Mouse (Mus musculus) stomach, embryonic 14.5 days (tissue): ENCODE results near the gene Dync1i1. TPM values are rescaled to one million over a fixed set of nuclear protein-coding genes. Genes with fewer than 3 reads are reported as not detected.

ENCODE experiments used
- ATAC-seq: fragments of 200-750 bp; cut with Nextera tagmentation; 2 replicates; pipeline ENCODE4 v1.8.0; 2017; ENCODE audit warnings: low read depth, moderate TSS enrichment; ENCODE audit not compliant: insufficient number of reproducible peaks, insufficient read depth, low FRiP score
- H3K27ac ChIP-seq: fragments of 300-500 bp; sonication (generic); 2 replicates; pipeline ENCODE4 v1.5.1; 2014; ENCODE audit warnings: mild to moderate bottlenecking, low read length, moderate library complexity, mixed read lengths
- H3K27me3 ChIP-seq: fragments of 300-500 bp; sonication (generic); 2 replicates; pipeline ENCODE4 v1.6.1; 2014; ENCODE audit warnings: low read length, control low read depth, mixed read lengths; ENCODE audit not compliant: control insufficient read depth, insufficient read depth
- H3K36me3 ChIP-seq: fragments of 300-500 bp; sonication (generic); 2 replicates; pipeline ENCODE4 v1.6.1; 2014; ENCODE audit warnings: mild to moderate bottlenecking, control low read depth, low read length, moderate library complexity, mixed read lengths; ENCODE audit not compliant: control insufficient read depth, insufficient read depth
- H3K4me1 ChIP-seq: fragments of 300-500 bp; sonication (generic); 2 replicates; pipeline ENCODE4 v1.6.1; 2014; ENCODE audit warnings: low read length, control low read depth, mixed read lengths; ENCODE audit not compliant: control insufficient read depth, insufficient read depth
- H3K4me2 ChIP-seq: fragments of 300-500 bp; sonication (generic); replicated peaks from 2 replicates; pipeline ENCODE4 v1.6.1; 2014; ENCODE audit warnings: low read depth, low read length, control low read depth
- H3K4me3 ChIP-seq: fragments of 300-500 bp; sonication (generic); 2 replicates; pipeline ENCODE4 v1.5.1; 2014; ENCODE audit warnings: low read depth, low read length, control low read depth
- H3K9ac ChIP-seq: fragments of 300-500 bp; sonication (generic); replicated peaks from 2 replicates; pipeline ENCODE4 v1.6.1; 2014; ENCODE audit warnings: low read depth, mild to moderate bottlenecking, control low read depth, low read length, moderate library complexity, mixed read lengths
- H3K9me3 ChIP-seq: fragments of 300-500 bp; sonication (generic); 2 replicates; pipeline ENCODE4 v1.6.1; 2016; ENCODE audit warnings: low read depth, low read length, control low read depth; ENCODE audit not compliant: control insufficient read depth
- WGBS: fragments of 180-500 bp; shearing (Covaris S2); extraction: QIAGEN DNeasy Blood & Tissue Kit; methylation state at CpG from one replicate; pipeline ENCODE4 v1.1.7; 2014; 5-methylcytosine and 5-hydroxymethylcytosine counted together
- polyA plus RNA-seq: library from polyadenylated mRNA; unstranded; fragments of >200 nt; fragmentation: Nextera tagmentation; extraction: Ambion mirVana; gene quantifications from 2 replicates; pipeline ENCODE4 v1.2.1, GENCODE M21; 2014

Gene Dync1i1
- polyA plus RNA-seq, 1 experiment from 2014 or later, result 1.2 TPM

DNA sequence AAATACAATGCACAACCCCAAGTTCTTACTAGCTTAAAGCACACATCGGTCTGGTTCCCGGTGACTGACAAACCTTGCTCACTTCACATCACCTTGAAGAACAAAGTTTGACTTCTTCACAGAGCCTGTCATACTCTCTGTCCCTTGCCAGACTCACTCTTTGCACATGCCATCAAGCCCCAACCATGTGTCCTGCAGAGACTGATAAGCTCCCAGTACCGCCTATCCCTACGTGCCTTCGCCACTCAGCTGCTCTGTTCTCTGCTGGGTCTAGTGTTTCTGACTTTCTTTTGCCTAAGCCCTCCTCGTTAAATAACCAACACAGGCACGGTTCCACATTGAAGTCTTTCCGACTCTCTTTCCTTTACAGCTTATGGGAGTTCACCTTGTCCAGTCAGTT, 244.2 kb downstream of the Dync1i1 start:
- H3K4me3 ChIP-seq, result no peak overlapping the region
- no peaks in the 10 kb centered on the region for H3K27me3 ChIP-seq
- H3K9ac ChIP-seq, result no peak overlapping the region
- H3K4me2 ChIP-seq, result no peak overlapping the region
- no peaks in the 10 kb centered on the region for H3K9me3 ChIP-seq
- H3K27ac ChIP-seq, result no peak overlapping the region
- no peaks in the 10 kb centered on the region for H3K36me3 ChIP-seq
- WGBS, result 88% methylated on average over 8 of the region's 8 CpGs
- no peak for ATAC-seq
- H3K4me1 ChIP-seq, result no peaks in the 10 kb centered on the region

DNA sequence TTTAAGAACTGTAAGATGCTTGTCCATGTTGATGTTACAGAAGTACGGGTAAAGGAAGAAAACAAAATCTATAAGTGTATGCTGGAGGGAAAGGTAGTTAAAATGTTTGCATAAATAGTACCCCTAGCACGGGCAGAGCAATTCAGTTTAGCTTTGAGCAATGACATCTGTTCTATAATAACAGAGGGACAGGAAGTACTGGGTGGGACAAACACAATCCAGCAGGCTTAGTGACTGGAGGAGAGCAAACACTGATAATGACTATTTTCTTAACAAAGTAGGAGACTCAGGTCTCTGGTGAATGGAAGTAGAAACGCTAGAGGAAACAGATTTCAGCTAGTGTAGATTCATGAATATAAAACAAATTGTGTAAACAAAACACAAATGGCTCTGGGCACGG, 250.8 kb downstream of the Dync1i1 start:
- Histone ChIP-seq H3K9ac (no peak overlapping the region), H3K9me3 (no peaks in the 10 kb centered on the region), H3K27ac (peak overlapping the region; percentile 59; the same call in 1 of the 2 replicates), H3K4me1 (no peaks in the 10 kb centered on the region), H3K4me2 (no peak overlapping the region), H3K27me3 (no peaks in the 10 kb centered on the region), H3K4me3 (no peak overlapping the region), H3K36me3 (no peaks in the 10 kb centered on the region)
- no peak for ATAC-seq
- 23% methylated on average over 4 of the region's 4 CpGs for WGBS

DNA sequence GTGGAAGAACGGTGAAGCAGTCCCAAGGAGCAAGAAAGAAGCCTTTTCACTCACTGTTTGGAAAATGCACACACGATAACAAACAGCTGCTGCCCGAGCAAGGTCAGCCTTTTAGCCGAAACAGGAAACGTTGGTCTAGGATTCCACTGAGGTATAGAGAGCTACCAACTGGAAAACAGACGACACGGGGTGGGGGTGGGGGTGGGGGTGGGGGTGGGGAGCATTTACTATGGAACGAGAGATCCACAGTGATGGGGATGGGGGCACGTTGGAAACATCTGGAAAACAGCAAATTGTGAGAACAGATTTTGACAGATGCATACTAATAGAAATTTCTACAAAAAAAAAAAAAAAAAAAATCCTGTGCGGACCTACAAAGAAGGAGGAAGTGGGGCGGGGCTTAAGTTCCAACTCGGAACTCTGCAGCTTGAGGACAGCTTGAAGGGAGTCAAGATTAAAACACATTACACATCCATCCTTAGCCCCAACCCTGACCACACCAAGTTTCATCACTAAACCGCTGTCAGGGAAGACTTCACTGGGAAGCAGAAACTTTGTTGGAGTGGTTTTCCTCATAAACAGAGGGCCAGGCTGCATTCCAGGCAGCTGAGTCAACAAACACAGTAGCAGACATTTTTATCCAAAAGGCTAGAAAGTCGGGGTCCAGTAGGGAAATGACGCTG, 251.9 kb downstream of the Dync1i1 start:
- H3K4me1 ChIP-seq, result no peaks in the 10 kb centered on the region
- no peaks in the 10 kb centered on the region for H3K9me3 ChIP-seq
- H3K4me2 ChIP-seq, result no peak overlapping the region
- H3K27ac ChIP-seq, result peak overlapping the region; percentile 59; the same call in 1 of the 2 replicates
- ATAC-seq, result peak; percentile 61; the same call in 1 of the 2 replicates
- H3K27me3 ChIP-seq, result no peaks in the 10 kb centered on the region
- no peaks in the 10 kb centered on the region for H3K36me3 ChIP-seq
- no peak overlapping the region for H3K9ac ChIP-seq
- H3K4me3 ChIP-seq, result no peak overlapping the region
- 40% methylated on average over 15 of the region's 15 CpGs for WGBS

DNA sequence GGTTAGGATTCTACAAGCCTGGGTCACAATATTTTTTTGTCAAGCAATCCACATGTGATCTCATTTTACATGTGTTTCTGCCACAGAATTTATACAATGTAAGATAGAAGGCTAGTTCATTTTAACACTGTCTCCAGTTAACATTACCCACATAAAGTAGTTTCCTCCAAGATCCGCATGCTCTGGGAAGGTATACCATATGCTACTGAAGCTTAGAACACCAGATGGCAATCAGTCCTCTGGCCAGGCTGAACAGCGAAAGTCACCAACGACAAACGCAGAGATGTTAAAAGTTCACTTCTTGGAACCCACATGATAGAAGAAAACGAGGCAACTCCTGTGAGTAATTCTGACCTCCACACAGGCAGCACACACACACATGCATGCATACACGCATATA, 265.8 kb downstream of the Dync1i1 start:
- Histone ChIP-seq H3K9ac (no peak overlapping the region), H3K27ac (no peak overlapping the region), H3K36me3 (no peaks in the 10 kb centered on the region), H3K27me3 (no peaks in the 10 kb centered on the region), H3K4me2 (no peak overlapping the region), H3K9me3 (no peaks in the 10 kb centered on the region), H3K4me1 (peaks cover 7% of the 10 kb centered on the region; the same call in 1 of the 2 replicates), H3K4me3 (no peak overlapping the region)
- 70% methylated on average over 6 of the region's 6 CpGs for WGBS
- ATAC-seq, result no peak

DNA sequence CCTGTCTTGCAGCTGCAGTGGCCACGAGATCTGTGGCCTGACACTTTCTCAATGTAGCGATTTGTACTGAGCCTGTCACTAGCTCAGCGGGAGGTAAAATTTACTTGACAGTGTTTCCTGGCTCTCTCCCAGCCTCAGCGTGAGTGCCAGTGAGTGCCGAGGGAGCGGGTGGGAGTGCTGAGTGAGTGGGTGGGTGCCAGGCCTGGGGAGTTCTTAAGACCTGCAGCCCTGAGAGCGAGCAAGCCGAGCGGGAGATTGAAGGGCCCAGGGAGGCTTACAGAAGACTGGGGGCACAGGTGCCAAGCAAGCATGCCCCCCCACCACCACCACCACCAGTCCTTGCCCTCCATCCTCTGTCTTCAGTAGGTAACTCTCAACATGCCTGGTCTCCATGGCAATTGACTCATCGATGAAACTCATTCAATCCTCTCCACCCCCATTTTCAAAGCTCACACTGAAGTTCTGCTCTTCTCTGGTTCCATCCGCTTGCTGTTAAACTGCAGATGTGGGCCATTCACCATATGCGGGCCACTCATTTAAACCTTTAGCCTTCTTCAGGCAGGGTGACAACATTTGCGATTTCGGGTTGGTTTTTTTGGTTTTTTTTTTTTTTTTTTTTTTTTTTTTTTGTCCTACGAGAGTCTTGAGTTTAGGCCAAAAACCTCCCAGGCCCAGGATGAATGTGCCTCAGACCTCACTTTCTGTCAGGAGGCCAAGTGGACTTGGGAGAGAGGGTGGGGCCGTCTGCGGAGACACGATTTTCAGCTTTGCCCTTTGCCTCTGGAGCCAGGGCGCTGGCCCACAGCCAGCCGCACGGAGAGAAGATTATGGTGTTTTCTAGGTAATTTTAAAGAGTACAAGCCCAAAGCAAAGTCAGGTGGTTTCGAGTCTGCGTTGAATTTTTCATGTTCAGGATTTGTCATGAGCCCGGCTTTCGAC, 266.6 kb downstream of the Dync1i1 start:
- Histone ChIP-seq H3K4me1 (peaks cover 7% of the 10 kb centered on the region; the same call in 1 of the 2 replicates), H3K9me3 (no peaks in the 10 kb centered on the region), H3K27me3 (no peaks in the 10 kb centered on the region), H3K36me3 (no peaks in the 10 kb centered on the region), H3K4me2 (peak overlapping the region; percentile 29; the same call in 1 of the 2 replicates), H3K27ac (no peak overlapping the region), H3K4me3 (no peak overlapping the region), H3K9ac (no peak overlapping the region)
- ATAC-seq, result peak; percentile 69; the same call in 1 of the 2 replicates
- 44% methylated on average over 25 of the region's 25 CpGs for WGBS

DNA sequence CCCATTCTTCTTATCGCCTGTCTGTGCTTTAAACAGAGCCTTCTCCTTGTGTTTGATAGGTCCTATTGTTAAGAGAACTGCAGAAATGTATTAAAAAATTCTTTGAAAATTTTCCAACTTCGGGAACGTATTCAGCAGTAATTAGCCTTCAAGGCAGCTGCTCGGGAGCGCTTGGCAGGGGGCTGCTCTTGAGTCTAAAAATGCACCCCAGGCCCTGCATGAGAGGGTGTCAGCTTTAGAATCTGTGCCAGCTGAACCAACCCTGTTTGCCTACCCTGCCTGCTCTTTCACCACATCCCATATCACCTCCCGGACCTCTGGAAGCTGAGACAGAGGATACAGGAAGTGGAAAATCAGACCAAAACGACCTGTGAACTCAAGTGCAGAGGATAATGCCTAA, 267.6 kb downstream of the Dync1i1 start:
- Histone ChIP-seq H3K27me3 (no peaks in the 10 kb centered on the region), H3K9me3 (no peaks in the 10 kb centered on the region), H3K27ac (no peak overlapping the region), H3K36me3 (no peaks in the 10 kb centered on the region), H3K4me2 (no peak overlapping the region), H3K9ac (no peak overlapping the region), H3K4me3 (no peak overlapping the region), H3K4me1 (peaks cover 7% of the 10 kb centered on the region; the same call in 1 of the 2 replicates)
- 50% methylated on average over 7 of the region's 7 CpGs for WGBS
- ATAC-seq, result no peak

DNA sequence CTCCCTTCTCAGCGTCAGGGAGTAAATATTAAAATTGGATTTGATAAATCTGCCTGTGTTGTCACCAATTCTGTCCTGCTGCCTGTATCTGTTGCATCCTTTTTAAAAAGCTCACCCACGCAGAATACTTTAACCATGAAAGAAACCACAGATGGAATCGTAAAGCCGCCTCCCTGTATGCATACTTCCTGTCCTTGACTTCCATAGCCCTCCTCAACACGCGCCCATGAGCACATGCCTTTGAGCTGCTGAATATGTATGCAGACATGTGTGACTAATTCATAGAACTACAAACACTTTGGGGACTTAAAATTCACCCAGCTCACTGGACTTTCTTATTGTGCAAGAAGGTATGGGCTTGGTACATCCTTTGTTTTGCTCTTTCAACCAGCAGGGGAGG, 272.1 kb downstream of the Dync1i1 start:
- WGBS, result 82% methylated on average over 6 of the region's 6 CpGs
- Histone ChIP-seq H3K4me3 (no peak overlapping the region), H3K36me3 (no peaks in the 10 kb centered on the region), H3K4me2 (no peak overlapping the region), H3K4me1 (no peaks in the 10 kb centered on the region), H3K9ac (no peak overlapping the region), H3K27ac (no peak overlapping the region), H3K9me3 (no peaks in the 10 kb centered on the region), H3K27me3 (no peaks in the 10 kb centered on the region)
- ATAC-seq, result no peak

DNA sequence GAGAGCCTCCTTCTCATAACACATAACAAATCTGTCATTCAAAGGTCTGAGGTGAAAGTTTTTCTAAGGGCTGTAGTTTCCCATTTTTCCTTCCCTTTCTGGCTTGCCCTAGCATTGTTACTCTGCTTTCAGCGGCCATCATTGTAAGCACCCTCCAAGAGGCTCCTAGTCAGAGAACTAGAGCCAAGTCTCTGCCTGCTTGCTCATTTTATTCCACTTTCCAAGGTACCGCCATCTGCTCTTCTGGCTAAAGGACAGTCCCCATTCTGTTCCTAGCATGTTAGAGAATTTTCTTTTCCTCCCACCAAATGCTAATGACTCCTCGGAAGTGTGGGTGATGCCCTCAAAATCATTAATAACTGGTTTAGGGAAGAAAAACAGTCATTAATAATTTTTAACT, 276.6 kb downstream of the Dync1i1 start:
- ATAC-seq, result no peak
- Histone ChIP-seq H3K27me3 (no peaks in the 10 kb centered on the region), H3K9ac (no peak overlapping the region), H3K36me3 (no peaks in the 10 kb centered on the region), H3K4me3 (no peak overlapping the region), H3K4me2 (no peak overlapping the region), H3K27ac (no peak overlapping the region), H3K4me1 (no peaks in the 10 kb centered on the region), H3K9me3 (no peaks in the 10 kb centered on the region)
- 67% methylated on average over 3 of the region's 3 CpGs for WGBS
